In the genomic region with DNA sequence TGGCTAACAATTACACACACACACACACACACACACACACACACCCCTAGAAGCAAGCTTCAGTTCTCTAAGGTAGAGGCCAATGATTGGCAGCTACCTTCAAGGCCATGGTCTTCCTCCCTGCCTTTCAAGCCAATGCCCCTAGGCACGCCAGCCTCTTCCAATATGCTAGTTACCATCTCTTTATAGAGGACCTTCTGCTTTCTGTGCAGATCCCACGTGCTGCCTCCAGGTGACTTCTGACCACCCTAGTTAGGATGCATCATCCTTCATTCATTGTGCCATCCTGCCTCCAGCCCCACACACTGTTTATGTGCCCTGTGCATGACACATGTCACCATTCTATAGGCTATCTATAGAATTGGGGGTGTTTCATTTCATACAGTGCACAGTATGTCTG, we compare ENCODE assay signal across 24 mouse cellular contexts. TPM values are rescaled to one million over a fixed set of nuclear protein-coding genes. Genes with fewer than 3 reads are reported as not detected.
DNase-seq lines count a peak whose midpoint lies in the region; ATAC-seq lines count a peak whose summit lies in the region.
"Had no signal": no experiment of that assay in that cellular context is flagged by ENCODE, and none has a peak within 500 bp of the region (broad histone marks: within the 10 kb centered on the region; RNA-seq: fewer than 3 reads in every experiment).

No protein-coding gene starts in this region.

- 73% methylated on average over 2 of the region's 2 CpGs for WGBS in hindbrain, embryonic 11.5 days
- 69% methylated on average over 2 of the region's 2 CpGs for WGBS in hindbrain, embryonic 13.5 days

- no peak overlapping the region for H3K4me3 ChIP-seq in hindbrain, embryonic 11.5 days (ENCODE audit: low read depth, low read length)
- no peak overlapping the region for H3K4me3 ChIP-seq in hindbrain, embryonic 13.5 days
- H3K4me3 ChIP-seq: embryonic facial prominence, embryonic 10.5 days; embryonic facial prominence, embryonic 12.5 days; forebrain, embryonic 13.5 days; forebrain, embryonic 15.5 days had no signal

- H3K9me3 ChIP-seq in hindbrain, embryonic 11.5 days (ENCODE audit: control insufficient read depth, low read length): no peaks in the 10 kb centered on the region
- 0 out of 2 replicates have a peak, but pooled peaks cover 4% of the 10 kb centered on the region for H3K9me3 ChIP-seq in hindbrain, embryonic 13.5 days
- H3K9me3 ChIP-seq: embryonic facial prominence, embryonic 10.5 days; embryonic facial prominence, embryonic 12.5 days; forebrain, embryonic 13.5 days; forebrain, embryonic 15.5 days; G1E had no signal

- no peak overlapping the region for H3K27ac ChIP-seq in hindbrain, embryonic 11.5 days (ENCODE audit: low read depth, low read length)
- H3K27ac ChIP-seq in hindbrain, embryonic 13.5 days: no peak overlapping the region
- H3K27ac ChIP-seq: embryonic facial prominence, embryonic 10.5 days; embryonic facial prominence, embryonic 12.5 days; forebrain, embryonic 13.5 days; forebrain, embryonic 15.5 days had no signal

- no peaks in the 10 kb centered on the region for H3K36me3 ChIP-seq in hindbrain, embryonic 11.5 days (ENCODE audit: control insufficient read depth, insufficient read depth, low read length)
- no peaks in the 10 kb centered on the region for H3K36me3 ChIP-seq in hindbrain, embryonic 13.5 days
- H3K36me3 ChIP-seq: embryonic facial prominence, embryonic 10.5 days; embryonic facial prominence, embryonic 12.5 days; forebrain, embryonic 15.5 days; G1E had no signal

- no peaks in the 10 kb centered on the region for H3K27me3 ChIP-seq in hindbrain, embryonic 11.5 days (ENCODE audit: control insufficient read depth, insufficient read depth, low read length)
- no peaks in the 10 kb centered on the region for H3K27me3 ChIP-seq in hindbrain, embryonic 13.5 days
- H3K27me3 ChIP-seq: CH12.LX; embryonic facial prominence, embryonic 12.5 days; forebrain, embryonic 13.5 days; forebrain, embryonic 15.5 days; Patski had no signal

- no peaks in the 10 kb centered on the region for H3K4me1 ChIP-seq in hindbrain, embryonic 11.5 days (replicated peaks; ENCODE audit: control insufficient read depth, insufficient read depth, low read length)
- H3K4me1 ChIP-seq in hindbrain, embryonic 13.5 days (replicated peaks): no peaks in the 10 kb centered on the region
- H3K4me1 ChIP-seq: embryonic facial prominence, embryonic 12.5 days; forebrain, embryonic 15.5 days had no signal

- H3K4me2 ChIP-seq in hindbrain, embryonic 11.5 days (replicated peaks; ENCODE audit: low read depth, low read length): no peak overlapping the region
- no peak overlapping the region for H3K4me2 ChIP-seq in hindbrain, embryonic 13.5 days
- H3K4me2 ChIP-seq: embryonic facial prominence, embryonic 12.5 days; forebrain, embryonic 13.5 days; forebrain, embryonic 15.5 days had no signal

- ATAC-seq in hindbrain, embryonic 11.5 days (ENCODE audit: low FRiP score): 0 out of 2 replicates have a peak, but pooled peaks have one; percentile 27
- ATAC-seq in hindbrain, embryonic 13.5 days (ENCODE audit: low FRiP score): no peak; the same call in 1 of the 2 replicates
- ATAC-seq: activated CD4-positive, CD25-positive, alpha-beta regulatory T cell, adult 4 months; CD4-positive, CD25-positive, alpha-beta regulatory T cell, adult 4 months; forebrain, embryonic 13.5 days; forebrain, embryonic 15.5 days had no signal

- peak; percentile 51 for DNase-seq in heart, adult 11 months
- no peak for DNase-seq in heart, adult 9 months (ENCODE audit: low spot score in 2 of 2)
- DNase-seq in hindbrain, embryonic 11.5 days (ENCODE audit: low spot score): no peak
- DNase-seq in testis, postnatal 10 days (ENCODE audit: low spot score): peak; percentile 12
- no peak for DNase-seq in testis, postnatal 14 days (ENCODE audit: low spot score)
- DNase-seq: adrenal gland, adult 8-10 months; adrenal gland, postnatal 14 days; adrenal gland, postnatal 36 days; B cell, adult 2 months; cerebellum, adult 11-12 months; cerebellum, adult 2 months; cerebellum, adult 9-10 months; cerebellum, postnatal 10 days; cerebellum, postnatal 25 days had no signal

- H3K9ac ChIP-seq in hindbrain, embryonic 11.5 days (ENCODE audit: low read depth, low read length): no peak overlapping the region
- no peak overlapping the region for H3K9ac ChIP-seq in hindbrain, embryonic 13.5 days
- H3K9ac ChIP-seq: embryonic facial prominence, embryonic 12.5 days; forebrain, embryonic 13.5 days; forebrain, embryonic 15.5 days had no signal

RNA-seq across cellular contexts. Expression of gene Bach1, which starts 45.6 kb away (rescaled TPM):
- 24.8 and 30.2 TPM in 2 replicates for polyA plus RNA-seq in hindbrain, embryonic 11.5 days (2014; fragmentation: Nextera tagmentation; extraction: Ambion mirVana)
- 26.1 and 26.6 TPM in 2 replicates for polyA plus RNA-seq in hindbrain, embryonic 13.5 days (2015; fragmentation: Nextera tagmentation; extraction: Ambion mirVana)

Comparison
In these comparisons a context has a peak if more than half of its experiments do, and no peak if none do; other contexts are left out.
1. DNase-seq: peak in heart, adult 11 months (single experiment) and testis, postnatal 10 days (single experiment); none in heart, adult 9 months (0 of 2), hindbrain, embryonic 11.5 days (single experiment) and testis, postnatal 14 days (single experiment).